Mouse (Mus musculus): ENCODE results near the gene Galnt9. TPM values are rescaled to one million over a fixed set of nuclear protein-coding genes. Genes with fewer than 3 reads are reported as not detected.

Galnt9 gene
- polyA plus RNA-seq, 1 experiment, result not detected

GRCm38 (mm10) chr5:110629525-110630120 lies 85.5 kb downstream of the Galnt9 start:
- WGBS, result 70% methylated on average over 2 of the region's 2 CpGs
- no peaks in the 10 kb centered on the region; the same call in 1 of the 2 replicates for H3K4me1 ChIP-seq (ENCODE audit: control insufficient read depth, insufficient read depth, low read length)
- H3K4me3 ChIP-seq (replicated peaks; ENCODE audit: control insufficient read depth, low read depth, low read length), result no peak overlapping the region
- TF ChIP-seq POLR2A (IDR thresholded peaks at IDR 0.05; ENCODE audit: borderline replicate concordance, control insufficient read depth, low read depth, low read length) (no peak), CTCF (IDR thresholded peaks at IDR 0.05; ENCODE audit: control insufficient read depth, insufficient read depth, low read length) (no peak)
- no peak overlapping the region for H3K27ac ChIP-seq (ENCODE audit: control insufficient read depth, insufficient read depth, low read depth, low read length, poor library complexity)

- TF ChIP-seq POLR2A (IDR thresholded peaks at IDR 0.05; ENCODE audit: borderline replicate concordance, control insufficient read depth, low read depth, low read length) (no peak), CTCF (IDR thresholded peaks at IDR 0.05; ENCODE audit: control insufficient read depth, insufficient read depth, low read length) (no peak)
- Histone ChIP-seq H3K4me1 (ENCODE audit: control insufficient read depth, insufficient read depth, low read length) (no peaks in the 10 kb centered on the region), H3K27ac (ENCODE audit: control insufficient read depth, insufficient read depth, low read depth, low read length, poor library complexity) (no peak overlapping the region), H3K4me3 (replicated peaks; ENCODE audit: control insufficient read depth, low read depth, low read length) (no peak overlapping the region)
- 34% methylated on average over 6 of the region's 6 CpGs for WGBS
Measured at GRCm38 (mm10) chr5:110635951-110636707, 92.0 kb downstream of the Galnt9 start.

- 75% methylated on average over 7 of the region's 7 CpGs for WGBS
- TF ChIP-seq POLR2A (IDR thresholded peaks at IDR 0.05; ENCODE audit: borderline replicate concordance, control insufficient read depth, low read depth, low read length) (no peak), CTCF (IDR thresholded peaks at IDR 0.05; ENCODE audit: control insufficient read depth, insufficient read depth, low read length) (no peak)
- Histone ChIP-seq H3K27ac (ENCODE audit: control insufficient read depth, insufficient read depth, low read depth, low read length, poor library complexity) (no peak overlapping the region), H3K4me1 (ENCODE audit: control insufficient read depth, insufficient read depth, low read length) (no peaks in the 10 kb centered on the region), H3K4me3 (replicated peaks; ENCODE audit: control insufficient read depth, low read depth, low read length) (no peak overlapping the region)
Measured at GRCm38 (mm10) chr5:110638306-110639074, 94.3 kb downstream of the Galnt9 start.

GRCm38 (mm10) chr5:110639459-110639858 lies 95.3 kb downstream of the Galnt9 start:
- 15% methylated on average over 12 of the region's 12 CpGs for WGBS
- TF ChIP-seq CTCF (IDR thresholded peaks at IDR 0.05; ENCODE audit: control insufficient read depth, insufficient read depth, low read length) (peak; percentile 62), POLR2A (IDR thresholded peaks at IDR 0.05; ENCODE audit: borderline replicate concordance, control insufficient read depth, low read depth, low read length) (no peak)
- Histone ChIP-seq H3K27ac (ENCODE audit: control insufficient read depth, insufficient read depth, low read depth, low read length, poor library complexity) (no peak overlapping the region), H3K4me1 (ENCODE audit: control insufficient read depth, insufficient read depth, low read length) (no peaks in the 10 kb centered on the region), H3K4me3 (replicated peaks; ENCODE audit: control insufficient read depth, low read depth, low read length) (no peak overlapping the region)

- Histone ChIP-seq H3K27ac (ENCODE audit: control insufficient read depth, insufficient read depth, low read depth, low read length, poor library complexity) (no peak overlapping the region), H3K4me1 (ENCODE audit: control insufficient read depth, insufficient read depth, low read length) (no peaks in the 10 kb centered on the region), H3K4me3 (replicated peaks; ENCODE audit: control insufficient read depth, low read depth, low read length) (no peak overlapping the region)
- no peak for TF ChIP-seq POLR2A (IDR thresholded peaks at IDR 0.05; ENCODE audit: borderline replicate concordance, control insufficient read depth, low read depth, low read length)
- no peak for TF ChIP-seq CTCF (IDR thresholded peaks at IDR 0.05; ENCODE audit: control insufficient read depth, insufficient read depth, low read length)
Measured at GRCm38 (mm10) chr5:110646377-110646776, 102.2 kb downstream of the Galnt9 start.

GRCm38 (mm10) chr5:110652719-110653648 lies 108.8 kb downstream of the Galnt9 start, which contains the start of the genes Noc4l and Ddx51:
Gene Noc4l, minus strand, starts transcription at chr5:110653417.
Gene Ddx51, plus strand, starts transcription at chr5:110653451.
- peak within 1 kb of the TSS; percentile 33; the same call in 1 of the 2 replicates for H3K27ac ChIP-seq (ENCODE audit: control insufficient read depth, insufficient read depth, low read depth, low read length, poor library complexity)
- under 1% methylated on average over 91 of the region's 91 CpGs for WGBS

GRCm38 (mm10) chr5:110653686-110654085 lies 109.5 kb downstream of the Galnt9 start:
- WGBS, result under 1% methylated on average over 37 of the region's 37 CpGs
- Histone ChIP-seq H3K4me1 (ENCODE audit: control insufficient read depth, insufficient read depth, low read length) (peaks cover 4% of the 10 kb centered on the region; the same call in 1 of the 2 replicates), H3K27ac (ENCODE audit: control insufficient read depth, insufficient read depth, low read depth, low read length, poor library complexity) (peak overlapping the region; percentile 33; the same call in 1 of the 2 replicates), H3K4me3 (replicated peaks; ENCODE audit: control insufficient read depth, low read depth, low read length) (peak overlapping the region; percentile 90)
- TF ChIP-seq POLR2A (IDR thresholded peaks at IDR 0.05; ENCODE audit: borderline replicate concordance, control insufficient read depth, low read depth, low read length) (no peak), CTCF (IDR thresholded peaks at IDR 0.05; ENCODE audit: control insufficient read depth, insufficient read depth, low read length) (no peak)

More at GRCm38 (mm10) chr5:110652719-110653648, 108.8 kb downstream of the Galnt9 start, which contains the start of the genes Noc4l and Ddx51:
- Histone ChIP-seq H3K4me3 (replicated peaks; ENCODE audit: control insufficient read depth, low read depth, low read length) (peak within 1 kb of the TSS; percentile 90), H3K4me1 (ENCODE audit: control insufficient read depth, insufficient read depth, low read length) (peaks cover 4% of the 10 kb centered on the region; the same call in 1 of the 2 replicates)
- TF ChIP-seq POLR2A (IDR thresholded peaks at IDR 0.05; ENCODE audit: borderline replicate concordance, control insufficient read depth, low read depth, low read length), result peak; percentile 64; the same call in 1 of the 2 replicates
- TF ChIP-seq CTCF (IDR thresholded peaks at IDR 0.05; ENCODE audit: control insufficient read depth, insufficient read depth, low read length), result no peak

All from bone marrow, adult 2 months (tissue).